Mouse (Mus musculus) midbrain, embryonic 16.5 days (tissue): ENCODE measurements around the gene Gm11034. TPM values are rescaled to one million over a fixed set of nuclear protein-coding genes. Genes with fewer than 3 reads are reported as not detected.
A peak's percentile ranks its signal among the peaks of the same experiment; 100 is the strongest.

ENCODE experiments used
- ATAC-seq: fragments of 200-750 bp; cut with Nextera tagmentation; 2 replicates; pipeline ENCODE4 v1.8.0; 2017; ENCODE audit warnings: moderate TSS enrichment
- H3K27ac ChIP-seq: fragments of 300-500 bp; sonication (generic); 2 replicates; pipeline ENCODE4 v1.5.1; 2014; ENCODE audit warnings: mild to moderate bottlenecking, low read length, mixed read lengths
- H3K27me3 ChIP-seq: fragments of 300-500 bp; sonication (generic); 2 replicates; pipeline ENCODE4 v1.6.1; 2014; ENCODE audit warnings: low read depth, low read length, mixed read lengths; ENCODE audit not compliant: control insufficient read depth, insufficient read depth
- H3K36me3 ChIP-seq: fragments of 300-500 bp; sonication (generic); 2 replicates; pipeline ENCODE4 v1.6.1; 2014; ENCODE audit warnings: mild to moderate bottlenecking, low read length, moderate library complexity, mixed read lengths; ENCODE audit not compliant: control insufficient read depth, insufficient read depth
- H3K4me1 ChIP-seq: fragments of 300-500 bp; sonication (generic); 2 replicates; pipeline ENCODE4 v1.6.1; 2014; ENCODE audit warnings: mild to moderate bottlenecking, low read length, mixed read lengths; ENCODE audit not compliant: control insufficient read depth, insufficient read depth
- H3K4me2 ChIP-seq: fragments of 300-500 bp; sonication (generic); 2 replicates; pipeline ENCODE4 v1.6.1; 2014; ENCODE audit warnings: mild to moderate bottlenecking, low read length, mixed read lengths
- H3K4me3 ChIP-seq: fragments of 300-500 bp; sonication (generic); 2 replicates; pipeline ENCODE4 v1.5.1; 2014; ENCODE audit warnings: low read depth, mild to moderate bottlenecking, low read length, moderate library complexity, mixed read lengths
- H3K9ac ChIP-seq: fragments of 300-500 bp; sonication (generic); 2 replicates; pipeline ENCODE4 v1.6.1; 2014; ENCODE audit warnings: low read depth, low read length, mixed read lengths
- H3K9me3 ChIP-seq: fragments of 300-500 bp; sonication (generic); replicated peaks from 2 replicates; pipeline ENCODE4 v1.6.1; 2014; ENCODE audit warnings: mild to moderate bottlenecking, low read length, mixed read lengths; ENCODE audit not compliant: control insufficient read depth, poor library complexity, severe bottlenecking
- WGBS: fragments of 180-500 bp; shearing (Covaris S2); extraction: QIAGEN DNeasy Blood & Tissue Kit; methylation state at CpG from one replicate; pipeline ENCODE4 v1.1.7; 2014; 5-methylcytosine and 5-hydroxymethylcytosine counted together
- polyA plus RNA-seq: library from polyadenylated mRNA; unstranded; fragments of >200 nt; fragmentation: Nextera tagmentation; extraction: Ambion mirVana; gene quantifications from 2 replicates; pipeline ENCODE4 v1.2.1, GENCODE M21; 2015

The Gm11034 gene
- polyA plus RNA-seq, 1 experiment from 2014 or later = not detected

DNA sequence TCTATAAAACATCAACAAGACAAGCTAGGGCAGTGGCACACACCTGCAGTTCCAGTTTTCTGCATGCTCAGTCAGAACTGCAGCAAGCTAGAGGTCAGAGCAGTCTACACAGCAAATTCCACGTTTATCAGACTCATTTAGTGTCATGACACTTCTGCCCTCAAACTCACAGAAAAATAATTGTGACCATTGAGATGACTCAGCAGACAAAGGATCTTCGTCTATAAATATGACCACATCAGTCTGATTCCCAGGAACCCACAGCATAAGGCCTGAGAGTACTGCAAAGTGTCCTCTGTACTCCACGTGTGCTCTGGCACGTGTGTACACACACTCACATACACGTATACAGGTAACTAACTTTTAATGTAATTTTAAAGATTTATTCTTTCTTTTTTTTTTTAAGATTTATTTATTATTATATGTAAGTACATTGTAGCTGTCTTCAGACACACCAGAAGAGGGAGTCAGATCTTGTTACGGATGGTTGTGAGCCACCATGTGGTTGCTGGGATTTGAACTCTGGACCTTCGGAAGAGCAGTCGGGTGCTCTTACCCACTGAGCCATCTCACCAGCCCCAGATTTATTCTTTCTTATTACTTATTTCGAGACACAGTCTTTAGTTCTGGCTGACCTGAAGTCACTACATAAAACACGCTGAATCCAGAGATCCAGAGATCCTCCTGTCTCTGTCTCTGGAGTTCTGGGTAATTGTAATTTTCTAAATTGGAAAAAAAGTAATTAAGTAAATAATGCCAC lies 5.5 kb upstream of the Gm11034 start:
- no peak overlapping the region for H3K9ac ChIP-seq
- peaks cover 10% of the 10 kb centered on the region for H3K36me3 ChIP-seq
- 0 out of 2 replicates have a peak overlapping the region, but pooled peaks have one; percentile 73 for H3K27ac ChIP-seq
- H3K27me3 ChIP-seq = peaks cover 12% of the 10 kb centered on the region
- H3K4me1 ChIP-seq = peaks cover 14% of the 10 kb centered on the region
- peak; percentile 50 for ATAC-seq
- H3K9me3 ChIP-seq = no peaks in the 10 kb centered on the region
- H3K4me3 ChIP-seq = peak overlapping the region; percentile 57
- 75% methylated on average over 9 of the region's 10 CpGs for WGBS
- H3K4me2 ChIP-seq = peak overlapping the region; percentile 90

DNA sequence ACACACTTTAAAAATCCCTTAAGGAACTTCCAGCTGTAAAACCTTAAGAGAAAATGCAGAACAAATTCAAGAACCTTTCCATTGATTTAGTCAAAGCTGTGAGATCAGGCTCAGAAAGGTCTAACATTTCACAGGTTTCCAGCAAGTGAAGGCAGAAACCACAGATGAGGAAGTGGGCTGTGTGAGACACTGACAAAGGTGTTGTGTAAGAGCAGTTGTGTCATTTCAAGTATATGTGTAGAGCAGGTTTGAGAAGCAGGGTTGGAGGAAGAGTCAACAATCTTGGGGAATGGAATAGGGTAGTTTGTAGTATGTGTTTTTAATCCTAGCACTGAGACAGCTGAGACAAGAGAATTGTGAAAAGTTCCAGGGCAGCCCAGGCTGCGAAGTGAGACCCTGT lies 2.4 kb upstream of the Gm11034 start:
- no peak for ATAC-seq

DNA sequence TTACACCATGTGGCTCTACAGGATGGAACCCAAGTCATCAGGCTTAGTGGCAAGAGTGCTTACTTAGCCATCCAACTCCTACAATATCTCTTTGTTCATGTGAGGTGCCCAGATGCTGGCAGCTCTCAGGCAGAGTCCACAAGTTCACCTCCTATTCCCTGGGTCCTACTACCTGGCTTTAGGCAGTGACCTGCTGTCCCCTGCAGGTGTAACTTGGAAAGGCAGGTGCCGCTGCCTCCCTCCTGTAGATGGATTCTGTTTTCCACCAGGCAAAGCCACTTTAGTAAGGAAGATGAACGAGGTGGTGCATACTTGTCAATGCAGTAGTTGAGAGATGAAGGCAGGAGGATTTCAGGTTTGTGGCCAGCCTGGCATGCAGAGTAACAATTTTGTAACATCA lies 1.6 kb upstream of the Gm11034 start:
- no peak overlapping the region for H3K4me3 ChIP-seq
- H3K9me3 ChIP-seq = no peaks in the 10 kb centered on the region
- WGBS = 43% methylated on average over 2 of the region's 2 CpGs
- H3K4me1 ChIP-seq = no peaks in the 10 kb centered on the region
- no peaks in the 10 kb centered on the region for H3K36me3 ChIP-seq
- no peak for ATAC-seq
- H3K4me2 ChIP-seq = no peak overlapping the region
- peaks cover 12% of the 10 kb centered on the region for H3K27me3 ChIP-seq
- H3K9ac ChIP-seq = no peak overlapping the region
- no peak overlapping the region for H3K27ac ChIP-seq

More for the DNA sequence above, 2.4 kb upstream of the Gm11034 start:
- no peak overlapping the region for H3K4me3 ChIP-seq
- peaks cover 12% of the 10 kb centered on the region for H3K27me3 ChIP-seq
- WGBS = 50% methylated on average over 1 of the region's 1 CpGs
- no peak overlapping the region for H3K27ac ChIP-seq
- H3K4me2 ChIP-seq = no peak overlapping the region
- H3K36me3 ChIP-seq = no peaks in the 10 kb centered on the region
- H3K9ac ChIP-seq = no peak overlapping the region
- no peaks in the 10 kb centered on the region for H3K9me3 ChIP-seq
- H3K4me1 ChIP-seq = peaks cover 8% of the 10 kb centered on the region

- Histone ChIP-seq H3K9me3 (no peaks in the 10 kb centered on the region), H3K4me3 (no peak within 1 kb of the TSS), H3K36me3 (no peaks in the 10 kb centered on the region), H3K27ac (no peak within 1 kb of the TSS), H3K9ac (no peak within 1 kb of the TSS), H3K4me2 (no peak within 1 kb of the TSS), H3K4me1 (no peaks in the 10 kb centered on the region), H3K27me3 (peaks cover 12% of the 10 kb centered on the region)
- no peak for ATAC-seq
- 57% methylated on average over 4 of the region's 4 CpGs for WGBS
These were observed 685 bp downstream of the Gm11034 start, which contains the start of gene Cib3 for GRCm38 (mm10) chr8:72212751-72213150. Gene Cib3 (minus strand): TSS chr8:72212837.

DNA sequence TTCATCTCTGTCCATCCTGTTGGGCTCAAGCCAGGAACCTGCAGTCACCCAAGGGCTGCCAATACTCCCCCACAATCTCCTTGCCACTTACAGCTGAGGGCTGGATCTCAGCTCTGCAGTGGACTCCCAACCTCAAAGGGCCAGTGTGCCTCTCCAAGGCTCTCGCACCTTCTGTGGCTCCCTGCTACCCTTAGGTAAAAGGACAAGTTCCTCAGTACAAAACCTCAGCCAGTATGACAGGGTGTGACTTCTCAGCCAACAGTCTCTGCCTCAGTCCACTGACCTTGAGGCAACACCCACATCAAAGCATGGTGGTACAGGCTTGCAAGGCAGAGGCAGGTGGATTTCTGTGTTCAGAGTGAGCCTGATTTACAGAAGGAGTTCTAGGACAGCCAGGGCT lies 1.6 kb downstream of the Gm11034 start:
- no peak for ATAC-seq
- H3K4me1 ChIP-seq = no peaks in the 10 kb centered on the region
- H3K27me3 ChIP-seq = peaks cover 12% of the 10 kb centered on the region
- H3K36me3 ChIP-seq = no peaks in the 10 kb centered on the region
- WGBS = 89% methylated on average over 1 of the region's 1 CpGs
- H3K4me2 ChIP-seq = no peak overlapping the region
- H3K9me3 ChIP-seq = no peaks in the 10 kb centered on the region
- no peak overlapping the region for H3K4me3 ChIP-seq
- no peak overlapping the region for H3K27ac ChIP-seq
- H3K9ac ChIP-seq = no peak overlapping the region

- WGBS = 67% methylated on average over 2 of the region's 2 CpGs
- no peak for ATAC-seq
- no peak overlapping the region for H3K4me2 ChIP-seq
- H3K36me3 ChIP-seq = no peaks in the 10 kb centered on the region
- no peak overlapping the region for H3K27ac ChIP-seq
- no peaks in the 10 kb centered on the region for H3K4me1 ChIP-seq
- H3K4me3 ChIP-seq = no peak overlapping the region
- no peaks in the 10 kb centered on the region for H3K9me3 ChIP-seq
- peaks cover 5% of the 10 kb centered on the region for H3K27me3 ChIP-seq
- H3K9ac ChIP-seq = no peak overlapping the region
These were observed 2.7 kb downstream of the Gm11034 start for GRCm38 (mm10) chr8:72210710-72211109.

DNA sequence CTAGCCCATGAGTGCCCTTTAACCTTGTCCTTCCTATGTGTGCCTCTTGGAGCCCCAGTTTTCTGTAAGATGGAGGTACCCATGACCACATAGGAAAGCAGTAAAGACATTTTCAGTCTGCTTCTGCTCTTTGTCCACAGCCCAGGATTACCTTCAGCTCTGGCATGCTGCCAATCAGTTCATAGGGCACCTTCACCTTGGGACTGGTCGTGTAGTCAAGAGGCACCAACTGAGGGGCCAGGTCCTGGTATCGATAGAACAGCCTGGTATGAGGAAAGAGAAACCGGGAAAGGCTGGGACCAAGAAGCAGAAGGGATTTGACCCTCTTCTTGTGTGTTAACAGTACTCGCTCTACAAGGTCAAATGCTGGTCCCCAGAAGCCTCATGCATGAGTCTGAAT lies 3.2 kb downstream of the Gm11034 start:
- no peaks in the 10 kb centered on the region for H3K4me1 ChIP-seq
- WGBS = 81% methylated on average over 4 of the region's 4 CpGs
- no peak for ATAC-seq
- H3K9ac ChIP-seq = no peak overlapping the region
- H3K9me3 ChIP-seq = no peaks in the 10 kb centered on the region
- no peak overlapping the region for H3K4me3 ChIP-seq
- no peak overlapping the region for H3K27ac ChIP-seq
- H3K4me2 ChIP-seq = no peak overlapping the region
- H3K36me3 ChIP-seq = no peaks in the 10 kb centered on the region
- peaks cover 3% of the 10 kb centered on the region for H3K27me3 ChIP-seq

GRCm38 (mm10) chr8:72208582-72208981 lies 4.9 kb downstream of the Gm11034 start:
- no peak overlapping the region for H3K27ac ChIP-seq
- no peak overlapping the region for H3K4me2 ChIP-seq
- no peak for ATAC-seq
- H3K4me1 ChIP-seq = no peaks in the 10 kb centered on the region
- H3K9ac ChIP-seq = no peak overlapping the region
- 94% methylated on average over 1 of the region's 1 CpGs for WGBS
- H3K36me3 ChIP-seq = no peaks in the 10 kb centered on the region
- no peaks in the 10 kb centered on the region; the same call in 1 of the 2 replicates for H3K27me3 ChIP-seq
- no peak overlapping the region for H3K4me3 ChIP-seq
- H3K9me3 ChIP-seq = no peaks in the 10 kb centered on the region

- no peak overlapping the region for H3K27ac ChIP-seq
- no peak for ATAC-seq
- H3K36me3 ChIP-seq = no peaks in the 10 kb centered on the region
- H3K9me3 ChIP-seq = peaks cover 15% of the 10 kb centered on the region
- no peak overlapping the region for H3K4me2 ChIP-seq
- H3K4me3 ChIP-seq = no peak overlapping the region
- 57% methylated on average over 8 of the region's 8 CpGs for WGBS
- H3K9ac ChIP-seq = no peak overlapping the region
- no peaks in the 10 kb centered on the region for H3K4me1 ChIP-seq
- no peaks in the 10 kb centered on the region for H3K27me3 ChIP-seq
These were observed 15.4 kb downstream of the Gm11034 start for GRCm38 (mm10) chr8:72197997-72198396.
